Mouse (Mus musculus) lung, postnatal 0 days (tissue): Measurements from ENCODE around the gene Epas1. TPM values are rescaled to one million over a fixed set of nuclear protein-coding genes. Genes with fewer than 3 reads are reported as not detected.

ENCODE experiments used
- ATAC-seq: fragments of 200-750 bp; cut with Nextera tagmentation; 2 replicates; pipeline ENCODE4 v1.8.0; 2017; ENCODE audit warnings: moderate library complexity
- DNase-seq: peaks from one replicate; pipeline ENCODE4 v3.0.0-alpha.2; 2016; ENCODE audit warnings: low spot score
- H3K27ac ChIP-seq: fragments of 300-500 bp; sonication (generic); 2 replicates; pipeline ENCODE4 v1.5.1; 2014; ENCODE audit warnings: antibody characterized with exemption, mild to moderate bottlenecking, low read length, mixed read lengths
- H3K27me3 ChIP-seq: fragments of 300-500 bp; sonication (generic); replicated peaks from 2 replicates; pipeline ENCODE4 v1.6.1; 2014; ENCODE audit warnings: low read length, mixed read lengths; ENCODE audit not compliant: insufficient read depth
- H3K36me3 ChIP-seq: fragments of 300-500 bp; sonication (generic); 2 replicates; pipeline ENCODE4 v1.6.1; 2014; ENCODE audit warnings: low read length, mixed read lengths; ENCODE audit not compliant: insufficient read depth
- H3K4me1 ChIP-seq: fragments of 300-500 bp; sonication (generic); 2 replicates; pipeline ENCODE4 v1.6.1; 2014; ENCODE audit warnings: antibody characterized with exemption, low read depth, low read length, mixed read lengths; ENCODE audit not compliant: insufficient read depth
- H3K4me2 ChIP-seq: fragments of 300-500 bp; sonication (generic); replicated peaks from 2 replicates; pipeline ENCODE4 v1.6.1; 2014; ENCODE audit warnings: low read depth, mild to moderate bottlenecking, low read length, moderate library complexity, mixed read lengths
- H3K4me3 ChIP-seq: fragments of 300-500 bp; sonication (generic); 2 replicates; pipeline ENCODE4 v1.5.1; 2014; ENCODE audit warnings: low read depth, low read length
- H3K9ac ChIP-seq: fragments of 300-500 bp; sonication (generic); replicated peaks from 2 replicates; pipeline ENCODE4 v1.6.1; 2014; ENCODE audit warnings: low read depth, mild to moderate bottlenecking
- H3K9me3 ChIP-seq: fragments of 300-500 bp; sonication (generic); 2 replicates; pipeline ENCODE4 v1.6.1; 2016; ENCODE audit warnings: low read length, mixed read lengths
- CTCF ChIP-seq: IDR thresholded peaks from 2 replicates; pipeline ENCODE4 v1.5.1; 2016; ENCODE audit warnings: antibody characterized with exemption, mild to moderate bottlenecking
- EP300 ChIP-seq: IDR thresholded peaks from 2 replicates; pipeline ENCODE4 v1.6.1; 2016; ENCODE audit warnings: antibody characterized with exemption, mild to moderate bottlenecking, control low read depth
- WGBS: fragments of 180-500 bp; shearing (Covaris S2); extraction: QIAGEN DNeasy Blood & Tissue Kit; methylation state at CpG from one replicate; pipeline ENCODE4 v1.1.7; 2014; 5-methylcytosine and 5-hydroxymethylcytosine counted together
- polyA plus RNA-seq: library from polyadenylated mRNA; unstranded; fragments of >200 nt; fragmentation: Nextera tagmentation; extraction: Ambion mirVana; gene quantifications from 2 replicates; pipeline ENCODE4 v1.2.1, GENCODE M21; 2015

The Epas1 gene
- polyA plus RNA-seq, 1 experiment from 2014 or later, result 89.8 TPM

DNA sequence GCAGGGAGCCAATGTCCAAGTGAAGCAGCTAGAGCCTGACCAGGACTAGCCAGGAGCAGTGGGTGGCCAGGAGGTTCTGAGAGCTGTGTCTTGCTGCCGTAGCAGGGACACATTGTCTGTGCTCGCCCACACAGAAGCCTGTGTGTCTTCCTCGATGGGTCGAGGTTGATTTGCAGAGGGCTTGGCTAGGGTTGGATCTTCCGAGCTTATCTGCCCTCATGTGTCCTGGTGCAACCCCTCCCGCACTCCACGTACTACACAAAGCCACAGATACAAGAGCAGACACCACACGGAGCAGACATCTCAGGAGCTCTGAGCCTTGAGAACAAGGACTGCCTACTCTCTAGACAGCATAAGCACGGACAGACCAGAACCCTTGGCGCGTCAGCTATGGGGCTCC, 45.5 kb downstream of the Epas1 start:
- Histone ChIP-seq H3K27me3 (no peaks in the 10 kb centered on the region), H3K9me3 (no peaks in the 10 kb centered on the region), H3K27ac (peak overlapping the region; percentile 52; the same call in 1 of the 2 replicates), H3K36me3 (0 out of 2 replicates have a peak, but pooled peaks cover 5% of the 10 kb centered on the region), H3K4me2 (no peak overlapping the region), H3K4me1 (peaks cover 10% of the 10 kb centered on the region; the same call in 1 of the 2 replicates), H3K4me3 (no peak overlapping the region), H3K9ac (no peak overlapping the region)
- ATAC-seq, result no peak
- 62% methylated on average over 11 of the region's 11 CpGs for WGBS
- no peak for DNase-seq
- TF ChIP-seq CTCF (no peak), EP300 (no peak)

GRCm38 (mm10) chr17:86800535-86800934, 47.0 kb downstream of the Epas1 start:
- H3K27me3 ChIP-seq, result no peaks in the 10 kb centered on the region
- H3K4me3 ChIP-seq, result no peak overlapping the region
- peaks cover 10% of the 10 kb centered on the region; the same call in 1 of the 2 replicates for H3K4me1 ChIP-seq
- no peaks in the 10 kb centered on the region for H3K9me3 ChIP-seq
- peak; percentile 77; the same call in 1 of the 2 replicates for TF ChIP-seq EP300
- TF ChIP-seq CTCF, result no peak
- H3K27ac ChIP-seq, result peak overlapping the region; percentile 84
- DNase-seq, result peak; percentile 56
- 0 out of 2 replicates have a peak, but pooled peaks cover 5% of the 10 kb centered on the region for H3K36me3 ChIP-seq
- no peak overlapping the region for H3K9ac ChIP-seq
- H3K4me2 ChIP-seq, result no peak overlapping the region
- WGBS, result 57% methylated on average over 12 of the region's 12 CpGs
- peak; percentile 66 for ATAC-seq

DNA sequence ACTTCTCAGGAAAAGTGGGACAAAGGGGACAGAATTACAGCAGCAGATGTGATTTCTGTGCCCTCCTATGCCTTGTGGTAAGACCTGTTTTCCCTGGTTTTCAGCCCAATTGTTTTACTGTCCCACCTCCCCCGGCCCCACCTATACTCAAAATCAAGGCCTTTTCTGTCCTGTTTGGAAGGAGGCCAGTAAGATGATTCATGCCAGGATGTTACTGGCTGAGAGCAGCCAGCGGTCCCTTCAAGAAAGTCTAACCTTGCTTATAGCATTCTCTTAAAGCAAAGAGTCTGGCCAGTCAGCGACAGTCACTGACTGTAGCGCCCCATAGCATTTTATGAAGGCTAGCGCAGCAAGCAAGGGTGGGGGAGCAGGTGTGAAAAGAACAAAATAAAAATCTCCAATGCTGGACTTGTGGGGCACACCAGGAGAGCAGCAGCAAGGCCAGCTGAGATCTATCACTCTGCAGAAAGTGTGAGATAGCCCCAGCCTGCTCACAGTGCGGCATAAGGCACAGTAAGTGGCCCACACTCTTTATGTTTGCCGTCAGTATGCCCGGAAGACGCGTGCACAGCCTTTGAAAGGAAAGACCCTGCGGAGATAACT, 47.8 kb downstream of the Epas1 start:
- peak; percentile 48 for DNase-seq
- peaks cover 5% of the 10 kb centered on the region; the same call in 1 of the 2 replicates for H3K36me3 ChIP-seq
- H3K27ac ChIP-seq, result peak overlapping the region; percentile 84
- WGBS, result 43% methylated on average over 11 of the region's 11 CpGs
- TF ChIP-seq EP300 (no peak), CTCF (no peak; the same call in 1 of the 2 replicates)
- ATAC-seq, result peak; percentile 47
- H3K9me3 ChIP-seq, result no peaks in the 10 kb centered on the region
- peaks cover 10% of the 10 kb centered on the region; the same call in 1 of the 2 replicates for H3K4me1 ChIP-seq
- no peak overlapping the region for H3K9ac ChIP-seq
- H3K4me3 ChIP-seq, result no peak overlapping the region
- no peak overlapping the region; the same call in 1 of the 2 replicates for H3K4me2 ChIP-seq
- no peaks in the 10 kb centered on the region for H3K27me3 ChIP-seq

GRCm38 (mm10) chr17:86801876-86802275, 48.4 kb downstream of the Epas1 start:
- ATAC-seq (peak; percentile 67), DNase-seq (peak; percentile 46)
- Histone ChIP-seq H3K4me3 (no peak overlapping the region), H3K36me3 (peaks cover 5% of the 10 kb centered on the region; the same call in 1 of the 2 replicates), H3K9ac (no peak overlapping the region), H3K4me1 (peaks cover 10% of the 10 kb centered on the region; the same call in 1 of the 2 replicates), H3K4me2 (peak overlapping the region; percentile 5; the same call in 1 of the 2 replicates), H3K27ac (peak overlapping the region; percentile 84), H3K9me3 (no peaks in the 10 kb centered on the region), H3K27me3 (no peaks in the 10 kb centered on the region)
- TF ChIP-seq CTCF (no peak; the same call in 1 of the 2 replicates), EP300 (peak; percentile 74)
- 33% methylated on average over 9 of the region's 9 CpGs for WGBS

DNA sequence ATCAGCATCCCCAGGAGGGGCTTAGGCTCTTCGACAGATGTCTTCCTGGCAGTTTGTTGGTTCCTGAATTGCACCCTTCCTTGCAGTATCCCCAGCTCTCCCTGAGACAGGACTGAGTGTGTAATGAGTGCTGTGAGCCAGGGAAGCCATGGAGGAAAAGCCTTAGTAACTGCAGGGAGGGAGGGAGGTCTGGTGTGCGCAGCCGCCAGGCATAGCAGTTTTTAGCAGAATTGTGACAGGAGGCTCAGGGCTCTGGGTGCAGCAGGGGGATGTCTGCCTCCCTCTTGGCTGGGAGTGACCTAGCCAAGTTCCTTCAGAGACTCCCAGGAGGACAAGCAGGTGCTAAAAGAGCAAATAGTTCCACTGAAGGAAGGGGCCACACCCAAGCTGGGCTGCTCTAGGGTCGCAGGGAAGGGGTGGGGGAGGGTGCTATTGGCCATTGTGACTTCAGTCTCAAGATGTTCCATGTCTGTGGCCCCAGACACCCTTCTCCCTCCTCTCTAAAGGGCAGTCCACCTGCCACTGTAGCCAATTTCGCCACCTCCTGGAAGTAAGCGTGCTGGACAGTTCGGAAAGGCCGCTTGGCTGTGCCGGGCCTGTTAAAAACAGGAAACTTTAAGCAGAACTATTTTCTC, 49.0 kb downstream of the Epas1 start:
- H3K4me2 ChIP-seq, result 0 out of 2 replicates have a peak overlapping the region, but pooled peaks have one; percentile 5
- H3K9ac ChIP-seq, result no peak overlapping the region
- peaks cover 10% of the 10 kb centered on the region; the same call in 1 of the 2 replicates for H3K4me1 ChIP-seq
- H3K27me3 ChIP-seq, result no peaks in the 10 kb centered on the region
- no peak overlapping the region for H3K4me3 ChIP-seq
- ATAC-seq, result peak; percentile 60
- TF ChIP-seq CTCF (peak; percentile 60), EP300 (peak; percentile 84; the same call in 1 of the 2 replicates)
- WGBS, result 37% methylated on average over 9 of the region's 9 CpGs
- H3K9me3 ChIP-seq, result no peaks in the 10 kb centered on the region
- H3K36me3 ChIP-seq, result peaks cover 5% of the 10 kb centered on the region; the same call in 1 of the 2 replicates
- peak overlapping the region; percentile 84 for H3K27ac ChIP-seq
- DNase-seq, result peak; percentile 53

GRCm38 (mm10) chr17:86803147-86803546, 49.6 kb downstream of the Epas1 start:
- H3K27ac ChIP-seq, result peak overlapping the region; percentile 62
- H3K36me3 ChIP-seq, result peaks cover 5% of the 10 kb centered on the region; the same call in 1 of the 2 replicates
- H3K4me1 ChIP-seq, result peaks cover 10% of the 10 kb centered on the region; the same call in 1 of the 2 replicates
- ATAC-seq (no peak), DNase-seq (no peak)
- no peaks in the 10 kb centered on the region for H3K9me3 ChIP-seq
- H3K27me3 ChIP-seq, result no peaks in the 10 kb centered on the region
- 70% methylated on average over 10 of the region's 10 CpGs for WGBS
- H3K9ac ChIP-seq, result no peak overlapping the region
- H3K4me2 ChIP-seq, result no peak overlapping the region
- no peak overlapping the region for H3K4me3 ChIP-seq
- TF ChIP-seq CTCF (no peak), EP300 (no peak)
